Comparison of ENCODE assay signal across 17 mouse cellular contexts in genomic region chr16:7457571-7457970, GRCm38 (mm10).
"Had no signal": no experiment of that assay in that cellular context is flagged by ENCODE, and none has a peak within 500 bp of the region (broad histone marks: within the 10 kb centered on the region; RNA-seq: fewer than 3 reads in every experiment).

No protein-coding gene starts in this region.

- ATAC-seq: liver, postnatal 0 days; lung, postnatal 0 days; midbrain, embryonic 15.5 days had no signal

- H3K4me3 ChIP-seq: liver, embryonic 15.5 days; lung, embryonic 15.5 days; megakaryocyte, embryonic 14.5 days; midbrain, embryonic 15.5 days; neural tube, embryonic 12.5 days had no signal

- H3K27me3 ChIP-seq: liver, embryonic 15.5 days; lung, embryonic 15.5 days; megakaryocyte, embryonic 14.5 days; midbrain, embryonic 15.5 days; neural tube, embryonic 12.5 days had no signal

- H3K9me3 ChIP-seq: liver, embryonic 15.5 days; lung, embryonic 15.5 days; megakaryocyte, embryonic 14.5 days; midbrain, embryonic 15.5 days; neural tube, embryonic 12.5 days had no signal

- H3K4me2 ChIP-seq: liver, embryonic 15.5 days; lung, embryonic 15.5 days had no signal

- H3K9ac ChIP-seq: liver, embryonic 15.5 days; liver, postnatal 0 days; lung, embryonic 15.5 days; midbrain, embryonic 15.5 days; neural tube, embryonic 12.5 days had no signal

- H3K27ac ChIP-seq: liver, embryonic 15.5 days; lung, embryonic 15.5 days; macrophage; midbrain, embryonic 15.5 days; neural tube, embryonic 12.5 days had no signal

- DNase-seq: liver, postnatal 0 days; lung, adult 2 months; lung, postnatal 14 days; lung, postnatal 36 days; right cerebral cortex, postnatal 14 days; right cerebral cortex, postnatal 4 days; spleen, adult 18-20 months; thymus, adult 18-20 months; thymus, postnatal 14 days; thymus, postnatal 36 days had no signal

- H3K4me1 ChIP-seq: liver, embryonic 15.5 days; lung, embryonic 15.5 days; megakaryocyte, embryonic 14.5 days; neural tube, embryonic 12.5 days had no signal

- H3K36me3 ChIP-seq: liver, embryonic 15.5 days; lung, embryonic 15.5 days; midbrain, embryonic 15.5 days; neural tube, embryonic 12.5 days had no signal
